Mouse (Mus musculus) kidney, adult 8-10 months (tissue): ENCODE results near the gene Snap29.

Experiments
- DNase-seq, 2 experiments: peaks; one replicate each; pipeline ENCODE4 v3.0.0; 2022

Gene Snap29

GRCm38 (mm10) chr16:17405736-17406443 is at the start of gene Snap29, which contains the start of gene Pi4ka:
Gene Snap29 (plus strand): TSS chr16:17405986.
Gene Pi4ka (minus strand): TSS chr16:17406314.
- peak; percentile 99 to 100 for DNase-seq

DNA sequence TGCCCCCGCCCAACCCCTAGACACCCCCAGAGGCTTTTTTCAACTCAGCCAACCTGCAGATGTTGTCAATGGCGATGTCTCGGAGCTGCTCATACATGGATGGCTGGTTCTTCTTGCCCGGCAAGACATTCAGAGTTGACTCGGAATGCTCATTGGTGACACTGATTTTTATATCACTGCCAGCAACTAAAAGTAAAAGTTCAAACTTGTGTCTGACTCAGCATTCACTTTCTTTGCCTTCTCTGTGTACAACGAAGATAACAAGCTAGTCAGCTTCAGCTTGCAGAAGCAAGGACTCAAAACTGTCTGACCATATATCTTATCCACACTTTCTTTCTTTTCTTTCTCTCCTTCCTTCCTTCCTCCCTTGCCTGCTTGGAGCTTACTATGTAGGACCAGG is 49.8 kb upstream of the Snap29 start:
- peak in 1 of 2 experiments; percentile 12 for DNase-seq

DNA sequence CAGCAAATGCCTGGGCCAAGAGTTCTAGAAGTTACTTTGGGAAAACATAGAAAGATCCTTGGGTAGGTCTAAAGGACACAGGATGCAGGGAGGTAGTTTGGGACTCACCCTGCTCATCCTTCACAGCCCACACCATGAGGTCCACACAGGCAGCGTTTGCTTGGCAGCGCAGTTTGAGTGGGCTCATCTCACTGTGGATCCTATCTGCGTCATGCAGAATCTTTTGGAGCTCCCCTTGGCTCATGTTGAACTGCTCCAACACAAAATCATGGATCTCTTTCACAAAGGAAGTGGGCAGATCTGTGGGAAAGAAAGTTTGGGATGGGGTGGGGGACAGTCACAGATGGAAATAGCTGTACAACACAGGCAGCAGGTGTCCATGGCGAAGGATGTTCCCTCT is 47.0 kb upstream of the Snap29 start:
- DNase-seq = no peak

GRCm38 (mm10) chr16:17382306-17382705 is 23.5 kb upstream of the Snap29 start:
- DNase-seq = no peak

GRCm38 (mm10) chr16:17383594-17384326 is 22.0 kb upstream of the Snap29 start:
- DNase-seq = no peak

GRCm38 (mm10) chr16:17392784-17393183 is 13.0 kb upstream of the Snap29 start:
- DNase-seq = no peak

DNA sequence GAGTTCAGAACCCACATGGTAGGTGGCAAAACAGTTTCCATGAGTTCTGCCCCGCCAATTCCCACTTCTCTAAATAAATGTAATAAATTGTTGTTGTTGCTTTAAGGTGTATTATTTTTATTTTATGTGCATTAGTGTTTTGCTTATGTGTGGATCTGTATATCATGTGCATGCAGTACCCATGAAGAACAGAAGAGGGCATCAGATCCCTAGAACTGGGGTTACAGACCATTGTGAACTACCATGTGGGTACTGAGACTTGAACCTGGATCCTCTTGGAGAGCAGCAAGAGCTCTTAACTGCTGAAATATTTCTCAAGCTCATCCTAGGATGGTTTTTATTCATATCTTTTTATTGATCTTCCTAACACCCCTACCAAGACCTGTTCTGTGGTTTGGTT is 2.9 kb upstream of the Snap29 start:
- peak; percentile 22 to 57 for DNase-seq

GRCm38 (mm10) chr16:17405271-17405696 is 502 bp upstream of the Snap29 start:
- DNase-seq = peak; percentile 59 to 72

- peak; percentile 38 to 67 for DNase-seq
These were observed 886 bp downstream of the Snap29 start for GRCm38 (mm10) chr16:17406512-17407231.

DNA sequence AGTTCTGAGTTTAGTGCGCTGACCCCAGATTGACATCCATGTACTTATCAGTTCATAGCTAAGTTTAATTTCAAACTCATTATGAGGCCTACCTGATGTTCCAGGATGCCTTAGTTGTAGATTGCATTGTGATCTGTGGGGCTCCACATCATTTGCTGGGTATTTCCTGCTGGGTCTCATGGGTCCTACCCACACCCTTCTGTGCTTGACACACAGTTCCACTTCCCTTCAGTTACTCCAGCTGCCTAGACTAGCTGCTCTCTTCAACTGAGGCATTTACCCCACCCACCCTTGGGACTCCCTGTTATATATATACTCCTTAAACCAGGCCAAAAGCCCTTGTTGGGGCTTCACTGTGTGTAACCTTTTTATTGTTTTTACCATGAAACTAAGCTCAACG is 3.3 kb downstream of the Snap29 start:
- DNase-seq = no peak

DNA sequence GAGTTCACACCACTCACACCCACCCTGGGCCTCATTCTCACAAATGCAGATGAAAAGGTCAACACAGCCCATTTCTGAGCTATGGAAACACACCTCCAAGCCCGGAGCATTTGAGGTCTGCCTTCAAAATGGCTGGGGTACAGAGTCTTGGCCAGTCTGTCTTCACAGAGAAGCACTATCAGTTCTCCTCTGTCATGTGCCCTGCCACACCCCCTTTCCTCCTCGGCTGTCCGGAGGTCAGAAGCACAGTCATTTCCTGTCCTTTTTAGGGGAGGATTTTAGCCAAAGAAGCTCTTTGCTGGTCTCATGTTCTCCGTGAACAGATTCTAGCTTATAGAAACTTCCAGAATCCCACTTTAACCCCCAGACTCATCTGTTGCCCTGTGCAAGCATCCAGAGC is 4.4 kb downstream of the Snap29 start:
- peak in 1 of 2 experiments; percentile 35 for DNase-seq

DNA sequence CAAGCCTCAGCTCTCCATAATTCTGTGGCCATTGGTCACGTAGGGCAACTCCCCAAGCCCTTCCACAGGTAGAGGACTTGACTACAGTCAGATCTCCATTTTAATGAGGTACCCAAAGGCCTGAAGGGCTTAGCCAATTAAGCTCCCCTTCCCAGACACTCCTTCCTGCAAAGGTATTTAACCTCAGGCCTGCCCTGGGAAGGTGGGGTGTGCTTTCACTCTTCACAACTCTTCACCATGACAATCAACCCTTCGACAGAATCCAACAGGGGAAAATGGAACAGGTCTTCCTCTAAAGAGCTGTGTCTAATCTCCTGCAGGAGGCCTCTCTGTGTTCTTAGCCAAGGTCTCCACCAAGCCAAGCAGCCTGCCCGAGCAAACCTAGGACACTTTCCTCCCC is 17.2 kb downstream of the Snap29 start:
- no peak for DNase-seq

- DNase-seq = peak in 1 of 2 experiments; percentile 12
These were observed 26.8 kb downstream of the Snap29 start for GRCm38 (mm10) chr16:17432576-17432975.

GRCm38 (mm10) chr16:17451541-17452372 is 46.0 kb downstream of the Snap29 start, which contains the start of gene Crkl:
Gene Crkl (plus strand): TSS chr16:17451987.
- peak; percentile 97 for DNase-seq

DNA sequence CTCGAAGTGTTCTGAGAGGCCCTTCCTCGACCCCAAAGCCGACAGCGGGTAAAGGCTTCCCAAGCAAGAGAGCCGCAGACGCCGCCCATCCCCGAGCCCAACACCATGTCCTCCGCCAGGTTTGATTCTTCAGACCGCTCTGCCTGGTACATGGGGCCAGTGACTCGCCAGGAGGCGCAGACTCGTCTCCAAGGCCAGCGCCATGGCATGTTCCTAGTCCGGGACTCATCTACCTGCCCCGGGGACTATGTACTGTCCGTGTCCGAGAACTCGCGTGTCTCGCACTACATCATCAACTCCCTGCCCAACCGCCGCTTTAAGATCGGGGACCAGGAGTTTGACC is 46.6 kb downstream of the Snap29 start:
- peak; percentile 15 to 52 for DNase-seq

DNA sequence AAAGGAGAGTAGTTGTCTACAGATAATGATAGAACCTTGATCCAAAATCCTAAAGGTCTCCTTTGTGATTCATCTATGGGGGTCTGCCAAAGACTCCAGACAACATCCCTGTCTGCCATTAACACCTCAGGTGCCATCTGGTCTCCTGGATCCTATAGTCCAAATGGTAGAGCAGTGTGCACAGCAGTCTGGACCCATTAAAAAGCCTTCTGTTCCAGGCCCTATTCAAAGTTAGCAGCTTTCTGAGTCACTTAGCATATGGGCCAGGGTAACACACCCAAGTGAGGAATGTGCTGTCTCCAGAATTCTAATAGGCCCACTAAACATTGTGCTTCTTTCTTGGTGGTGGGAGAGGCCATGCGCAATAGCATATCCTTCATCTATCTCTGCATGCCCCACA is 51.1 kb downstream of the Snap29 start:
- DNase-seq = no peak

DNA sequence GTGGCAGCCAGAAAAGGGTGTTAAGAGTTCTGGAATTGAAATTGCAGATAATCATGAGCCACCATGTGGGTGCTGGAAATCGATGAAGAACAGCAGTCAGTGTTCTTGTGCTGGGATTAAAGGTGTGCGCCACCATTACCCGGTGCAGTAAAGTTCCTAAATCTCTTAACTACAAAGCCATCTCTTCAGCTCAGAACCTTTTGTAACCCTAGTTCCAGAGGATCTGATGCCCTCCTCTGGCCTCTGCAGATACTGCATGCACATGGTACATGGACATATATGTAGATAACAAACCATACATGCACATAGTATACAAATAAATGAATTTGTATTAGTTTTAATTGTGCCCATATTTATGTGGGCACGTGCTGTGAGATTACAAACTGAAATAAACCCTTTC is 54.5 kb downstream of the Snap29 start:
- DNase-seq = peak in 1 of 2 experiments; percentile 26

DNA sequence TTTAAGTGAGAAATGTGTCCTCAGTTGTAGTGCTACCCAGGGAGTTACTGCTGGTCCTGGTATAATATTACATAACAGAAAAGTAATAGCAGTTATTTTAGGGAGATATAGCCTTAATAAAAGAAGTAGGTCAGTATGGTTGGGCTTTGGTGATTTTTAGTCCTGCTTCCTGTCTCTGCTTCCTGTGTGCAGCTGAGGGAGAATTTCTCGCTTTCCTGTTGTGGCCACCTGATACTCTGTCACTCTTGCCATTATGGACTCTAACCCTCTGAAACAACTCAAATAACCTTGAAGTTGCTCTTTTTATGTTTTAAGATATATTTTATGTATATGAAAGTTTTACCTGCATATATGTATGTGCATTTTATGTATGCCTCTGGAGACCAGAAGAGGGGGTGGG is 55.8 kb downstream of the Snap29 start:
- DNase-seq = no peak

- no peak for DNase-seq
These were observed 57.4 kb downstream of the Snap29 start for GRCm38 (mm10) chr16:17463184-17463583.

GRCm38 (mm10) chr16:17466875-17467663 is 61.3 kb downstream of the Snap29 start:
- DNase-seq = no peak

GRCm38 (mm10) chr16:17472498-17472897 is 66.7 kb downstream of the Snap29 start:
- DNase-seq = no peak

DNA sequence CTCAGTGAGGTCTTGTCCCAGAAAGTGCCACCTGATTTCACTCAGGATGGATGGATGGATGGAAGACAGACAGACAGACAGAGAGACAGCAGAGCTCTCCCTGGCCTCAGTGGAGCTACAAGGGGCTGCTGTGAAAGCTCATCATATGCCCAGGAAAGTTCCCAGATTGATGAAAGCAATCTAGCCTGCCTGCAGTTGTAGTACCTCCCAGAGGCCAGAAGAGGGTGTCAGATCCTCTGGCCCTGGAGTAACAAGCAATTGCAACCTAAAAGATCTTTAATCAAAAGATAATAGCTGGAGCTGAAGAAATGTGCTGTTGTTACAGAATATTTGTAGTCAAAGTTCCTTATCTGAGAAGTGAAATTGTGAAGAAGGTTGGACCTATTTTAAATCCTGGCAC is 68.3 kb downstream of the Snap29 start:
- DNase-seq = peak in 1 of 2 experiments; percentile 40
